Mouse (Mus musculus): ENCODE measurements at regions not wholly inside any gene's neighbourhood (a gene's known extent, or its start where the extent isn't known, plus 50 kb on each side); places are given as distances from the start of the nearest gene placed in this dataset.
A peak's percentile ranks its signal among the peaks of the same experiment; 100 is the strongest.

DNA sequence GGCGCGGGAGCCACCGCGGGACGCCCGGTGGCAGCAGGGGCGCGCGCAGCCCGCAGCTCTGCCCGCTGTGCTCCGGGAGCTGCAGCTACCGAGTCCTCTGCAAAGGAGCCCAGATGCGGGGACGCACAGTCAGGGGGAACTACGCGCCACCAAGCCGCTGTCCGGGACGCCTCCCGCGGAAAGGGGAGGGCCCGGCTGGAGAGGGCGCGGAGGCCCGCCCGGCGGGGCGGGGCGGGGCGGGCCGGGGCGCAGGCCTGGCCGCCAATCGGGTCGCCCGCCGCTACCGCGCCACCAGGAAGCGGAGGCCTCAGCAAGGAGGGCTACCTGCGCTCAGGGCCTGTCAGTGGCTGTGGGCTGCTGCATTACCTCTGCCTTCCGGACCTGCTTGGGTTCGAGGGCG lies 1156.9 kb downstream of the Gm10330 start:
- peak; percentile 1 for DNase-seq

Data from lung, postnatal 10 days (tissue).